Mouse (Mus musculus) megakaryocyte progenitor cell, adult 5-6 weeks (primary cell): Measurements from ENCODE around the gene Olfr553. TPM values are rescaled to one million over a fixed set of nuclear protein-coding genes. Genes with fewer than 3 reads are reported as not detected.

ENCODE experiments used
- total RNA-seq, 2 experiments: library from RNA; stranded (forward) in 1 of 2; stranded (reverse) in 1 of 2; fragments of 157-497, 149-512 nt in 1 of 2; fragments of 200-1000 nt in 1 of 2; gene quantifications; 2 replicates each; pipeline versions ENCODE4 v1.2.3 to v1.2.4; 2015 to 2017

The Olfr553 gene
- total RNA-seq, 2 experiments from 2014 or later = not detected

Other genes starting within 250 kb of the Olfr553 start
- gene Rrm1, start 176.5 kb downstream of the Olfr553 start, total RNA-seq (2015) = 245 and 255 TPM in 2 replicates
- 673 and 874 TPM in 2 replicates for gene Rrm1, start 176.5 kb downstream of the Olfr553 start, total RNA-seq (2017)
- gene Olfr543, start 136.5 kb downstream of the Olfr553 start, total RNA-seq (2015) = not detected in 2 replicates
- not detected in 2 replicates for gene Olfr543, start 136.5 kb downstream of the Olfr553 start, total RNA-seq (2017)
- gene Olfr544, start 129.9 kb downstream of the Olfr553 start, total RNA-seq (2015) = not detected in 2 replicates
- gene Olfr544, start 129.9 kb downstream of the Olfr553 start, total RNA-seq (2017) = not detected in 2 replicates
- not detected in 2 replicates for gene Olfr545, start 118.6 kb downstream of the Olfr553 start, total RNA-seq (2015)
- not detected in 2 replicates for gene Olfr545, start 118.6 kb downstream of the Olfr553 start, total RNA-seq (2017)
- gene Olfr547, start 83.5 kb downstream of the Olfr553 start, total RNA-seq (2015) = not detected in 2 replicates
- gene Olfr547, start 83.5 kb downstream of the Olfr553 start, total RNA-seq (2017) = not detected in 2 replicates
- not detected in 2 replicates for gene Olfr548-ps1, start 77.3 kb downstream of the Olfr553 start, total RNA-seq (2015)
- not detected in 2 replicates for gene Olfr548-ps1, start 77.3 kb downstream of the Olfr553 start, total RNA-seq (2017)
- not detected in 2 replicates for gene Olfr549, start 68.3 kb downstream of the Olfr553 start, total RNA-seq (2015)
- gene Olfr549, start 68.3 kb downstream of the Olfr553 start, total RNA-seq (2017) = not detected in 2 replicates
- 7.4 and 11.5 TPM in 2 replicates for gene Trim21, start 52.7 kb downstream of the Olfr553 start, total RNA-seq (2015)
- 29.3 and 45.8 TPM in 2 replicates for gene Trim21, start 52.7 kb downstream of the Olfr553 start, total RNA-seq (2017)
- 0.27 TPM in 1 of 2 replicates, not detected in the other for gene Olfr550, start 46.8 kb downstream of the Olfr553 start, total RNA-seq (2015)
- gene Olfr550, start 46.8 kb downstream of the Olfr553 start, total RNA-seq (2017) = not detected in 2 replicates
- gene Olfr551, start 26.3 kb downstream of the Olfr553 start, total RNA-seq (2015) = not detected in 2 replicates
- not detected in 2 replicates for gene Olfr551, start 26.3 kb downstream of the Olfr553 start, total RNA-seq (2017)
- gene Olfr552, start 20.4 kb downstream of the Olfr553 start, total RNA-seq (2015) = 0.10 TPM in 1 of 2 replicates, not detected in the other
- gene Olfr552, start 20.4 kb downstream of the Olfr553 start, total RNA-seq (2017) = not detected in 2 replicates
- not detected in 2 replicates for gene Olfr554, start 20.2 kb upstream of the Olfr553 start, total RNA-seq (2015)
- gene Olfr554, start 20.2 kb upstream of the Olfr553 start, total RNA-seq (2017) = not detected in 2 replicates
- not detected in 2 replicates for gene Olfr555, start 40.6 kb upstream of the Olfr553 start, total RNA-seq (2015)
- not detected in 2 replicates for gene Olfr555, start 40.6 kb upstream of the Olfr553 start, total RNA-seq (2017)
- gene Olfr556, start 46.7 kb upstream of the Olfr553 start, total RNA-seq (2015) = not detected in 2 replicates
- gene Olfr556, start 46.7 kb upstream of the Olfr553 start, total RNA-seq (2017) = not detected in 2 replicates
- gene Trim68, start 69.1 kb upstream of the Olfr553 start, total RNA-seq (2015) = 6.1 and 6.4 TPM in 2 replicates
- 4.8 and 5.6 TPM in 2 replicates for gene Trim68, start 69.1 kb upstream of the Olfr553 start, total RNA-seq (2017)
- not detected in 2 replicates for gene Olfr557, start 77.7 kb upstream of the Olfr553 start, total RNA-seq (2015)
- gene Olfr557, start 77.7 kb upstream of the Olfr553 start, total RNA-seq (2017) = 0.24 TPM in 1 of 2 replicates, not detected in the other
- gene Olfr558, start 84.0 kb upstream of the Olfr553 start, total RNA-seq (2015) = not detected in 2 replicates
- not detected in 2 replicates for gene Olfr558, start 84.0 kb upstream of the Olfr553 start, total RNA-seq (2017)
- not detected in 2 replicates for gene Olfr33, start 100.9 kb upstream of the Olfr553 start, total RNA-seq (2015)
- gene Olfr33, start 100.9 kb upstream of the Olfr553 start, total RNA-seq (2017) = not detected in 2 replicates
- not detected in 2 replicates for gene Olfr559, start 109.3 kb upstream of the Olfr553 start, total RNA-seq (2015)
- gene Olfr559, start 109.3 kb upstream of the Olfr553 start, total RNA-seq (2017) = not detected in 2 replicates
- gene Olfr560, start 141.1 kb upstream of the Olfr553 start, total RNA-seq (2015) = not detected in 2 replicates
- not detected in 2 replicates for gene Olfr560, start 141.1 kb upstream of the Olfr553 start, total RNA-seq (2017)
- gene Olfr78, start 141.3 kb upstream of the Olfr553 start, total RNA-seq (2015) = not detected in 2 replicates
- not detected in 2 replicates for gene Olfr78, start 141.3 kb upstream of the Olfr553 start, total RNA-seq (2017)
- gene Olfr561, start 153.0 kb upstream of the Olfr553 start, total RNA-seq (2015) = not detected in 2 replicates
- not detected in 2 replicates for gene Olfr561, start 153.0 kb upstream of the Olfr553 start, total RNA-seq (2017)
- not detected in 2 replicates for gene Olfr564, start 185.3 kb upstream of the Olfr553 start, total RNA-seq (2015)
- gene Olfr564, start 185.3 kb upstream of the Olfr553 start, total RNA-seq (2017) = not detected in 2 replicates
- not detected in 2 replicates for gene Olfr566, start 240.5 kb upstream of the Olfr553 start, total RNA-seq (2015)
- not detected in 2 replicates for gene Olfr566, start 240.5 kb upstream of the Olfr553 start, total RNA-seq (2017)